Mouse (Mus musculus) small intestine, adult 2 months (tissue): Measurements from ENCODE around the gene Apon.

ENCODE experiments used
- CTCF ChIP-seq: fragments of 200-500 bp; IDR thresholded peaks from 2 replicates; pipeline ENCODE4 v1.5.1; 2012; ENCODE audit warnings: low read depth, mild to moderate bottlenecking, control low read depth, inconsistent platforms, low read length, moderate library complexity, mixed read lengths; ENCODE audit not compliant: insufficient replicate concordance, insufficient read length; ENCODE audit errors: extremely low read depth
- POLR2A ChIP-seq: fragments of 200-500 bp; IDR thresholded peaks from 2 replicates; pipeline ENCODE4 v1.6.1; 2012; ENCODE audit warnings: low read depth, mild to moderate bottlenecking, control low read depth, inconsistent platforms, low read length, moderate library complexity

DNA sequence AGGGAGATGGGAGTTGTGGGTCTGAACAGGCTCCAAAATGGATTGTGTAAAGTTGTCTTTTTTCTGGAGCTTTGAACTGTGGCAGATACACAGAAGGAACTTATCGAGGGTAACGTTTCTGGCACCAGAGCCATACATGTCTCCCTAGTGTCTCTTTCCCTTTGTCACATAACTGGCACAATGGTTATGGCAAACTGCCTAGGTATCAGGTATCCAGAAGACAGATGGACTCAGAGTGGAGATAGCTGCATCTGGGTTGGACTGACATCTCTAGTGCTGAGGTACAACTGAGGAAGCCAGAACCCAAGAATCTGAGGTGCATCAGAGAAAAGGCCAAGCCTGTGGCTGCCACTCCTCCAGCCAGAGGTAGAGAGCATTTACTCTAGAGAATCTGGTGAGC, 43.8 kb upstream of the Apon start:
- TF ChIP-seq CTCF (no peak), POLR2A (no peak)
